Mouse (Mus musculus): ENCODE results near the gene Krtap12-1. TPM values are rescaled to one million over a fixed set of nuclear protein-coding genes. Genes with fewer than 3 reads are reported as not detected.
"Not testable (repeated sequence)": the region's sequence is repeated elsewhere in the genome, so short reads cannot be mapped to it uniquely, and the experiment has no call there.

Gene Krtap12-1
- not detected for total RNA-seq (2021)
- long read RNA-seq, experiment 1, result 0 reads
- long read RNA-seq, experiment 2, result 0 reads

- not testable (repeated sequence) for DNase-seq
Observed at GRCm38 (mm10) chr10:77720299-77720698, at the start of gene Krtap12-1. TSS of gene Krtap12-1 (plus strand) at chr10:77720599.

- no peak for DNase-seq
Observed at GRCm38 (mm10) chr10:77670710-77671109, 49.7 kb upstream of the Krtap12-1 start.

DNA sequence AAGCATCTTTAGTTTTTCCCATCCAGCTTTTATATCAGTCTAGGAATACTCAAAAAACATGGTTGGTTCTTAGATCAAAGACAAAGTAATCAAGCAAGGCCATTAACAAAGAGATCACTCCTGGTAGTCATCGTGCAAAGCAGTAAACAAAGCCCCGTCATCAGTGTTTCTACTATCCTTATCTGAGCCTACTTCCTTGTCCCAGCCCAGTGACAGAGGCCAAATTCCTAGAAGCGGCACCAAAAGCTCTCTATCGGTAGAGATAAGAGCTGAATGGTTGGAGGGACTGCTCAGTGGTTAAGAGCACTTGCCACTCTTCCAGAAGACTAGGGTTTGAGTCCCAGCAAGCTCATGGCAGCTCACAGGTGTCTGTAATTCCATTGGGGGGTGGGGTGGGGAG, 48.9 kb upstream of the Krtap12-1 start:
- no peak for DNase-seq

GRCm38 (mm10) chr10:77673765-77674164, 46.6 kb upstream of the Krtap12-1 start:
- DNase-seq, result no peak

- DNase-seq, result no peak
Observed at GRCm38 (mm10) chr10:77677562-77677961, 42.8 kb upstream of the Krtap12-1 start.

DNA sequence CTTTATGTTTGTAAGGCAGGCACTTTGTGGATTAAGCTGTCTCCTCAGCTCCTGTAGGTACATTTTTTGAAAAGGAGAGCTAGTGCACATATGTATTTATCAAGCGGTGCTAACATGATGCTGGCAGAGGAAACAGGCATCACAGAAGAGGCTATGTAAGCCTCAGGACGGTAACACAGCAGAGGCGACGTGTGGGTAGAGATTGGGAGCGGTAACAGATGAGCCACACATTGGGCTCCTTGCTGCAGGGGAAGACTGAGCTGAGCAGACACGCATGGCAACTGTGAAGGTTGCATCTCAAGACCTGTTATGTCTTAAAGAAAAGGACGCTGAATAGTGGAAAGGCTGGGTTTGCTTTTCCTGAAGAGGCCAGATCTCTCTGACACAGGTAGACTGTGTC, 37.4 kb upstream of the Krtap12-1 start:
- DNase-seq, result no peak

DNA sequence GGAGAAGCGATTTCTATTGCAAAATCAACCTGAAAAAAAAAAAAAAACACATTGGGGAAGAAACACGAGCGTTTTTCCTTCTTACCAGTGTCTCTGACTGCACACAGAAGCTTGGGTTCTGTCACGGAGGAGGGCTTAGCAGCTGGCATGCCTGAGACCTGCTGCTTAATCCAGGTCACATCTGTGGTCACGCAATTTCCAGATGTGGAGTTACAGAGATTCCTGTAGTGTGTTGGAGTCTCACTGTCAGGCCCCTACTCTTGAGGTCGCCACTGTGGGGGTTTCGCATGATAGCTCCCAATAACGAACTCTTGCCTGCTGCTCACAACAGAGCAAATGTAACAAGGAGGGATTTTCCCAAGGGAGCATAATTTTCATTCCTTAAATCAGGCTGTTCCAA, 36.2 kb upstream of the Krtap12-1 start:
- DNase-seq, result no peak

- peak in 1 of 2 experiments; percentile 9 for DNase-seq
Observed at GRCm38 (mm10) chr10:77685895-77686664, 34.3 kb upstream of the Krtap12-1 start, which contains the start of gene Tspear. TSS of gene Tspear (plus strand) at chr10:77686569.

- DNase-seq, result no peak
Observed at GRCm38 (mm10) chr10:77687021-77687420, 33.4 kb upstream of the Krtap12-1 start.

GRCm38 (mm10) chr10:77690356-77690807, 30.0 kb upstream of the Krtap12-1 start, which contains the start of gene Gm19402:
TSS of gene Gm19402 (minus strand) at chr10:77690757.
- not testable (repeated sequence) for DNase-seq

GRCm38 (mm10) chr10:77697133-77697532, 23.3 kb upstream of the Krtap12-1 start, which contains the start of gene Gm9508:
TSS of gene Gm9508 (minus strand) at chr10:77697233.
- DNase-seq, result no peak

GRCm38 (mm10) chr10:77706326-77706725, 14.1 kb upstream of the Krtap12-1 start, which contains the start of gene Gm10272:
TSS of gene Gm10272 (plus strand) at chr10:77706626.
- DNase-seq, result no peak

- no peak for DNase-seq
Observed at GRCm38 (mm10) chr10:77709831-77710230, 10.6 kb upstream of the Krtap12-1 start.

DNA sequence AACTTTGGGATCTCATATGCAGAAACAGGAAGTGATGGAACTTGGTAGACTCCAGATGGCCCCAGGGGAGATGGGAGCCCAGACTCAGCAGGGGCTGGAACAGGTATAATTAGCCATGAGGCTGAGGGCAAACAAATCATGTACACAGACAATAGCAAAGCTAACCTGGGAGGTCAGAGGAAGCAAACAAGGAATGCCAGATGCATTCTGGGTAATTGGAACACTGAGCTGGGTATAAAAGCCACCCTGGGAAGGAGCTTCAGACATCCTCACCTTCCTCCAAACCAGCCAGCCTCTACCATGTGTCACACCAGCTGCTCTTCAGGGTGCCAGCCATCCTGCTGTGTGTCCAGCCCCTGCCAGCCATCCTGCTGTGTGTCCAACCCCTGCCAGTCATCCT, 9.2 kb upstream of the Krtap12-1 start, which contains the start of gene Gm10024:
Gene Gm10024 (plus strand): TSS at position 301 of the 400 bp plus-strand sequence.
- not testable (repeated sequence) for DNase-seq

- DNase-seq, result no peak
Observed at GRCm38 (mm10) chr10:77713734-77714133, 6.7 kb upstream of the Krtap12-1 start.

- DNase-seq, result no peak
Observed at GRCm38 (mm10) chr10:77715507-77715906, 4.9 kb upstream of the Krtap12-1 start, which contains the start of gene Gm10142. TSS of gene Gm10142 (plus strand) at chr10:77715807.

DNA sequence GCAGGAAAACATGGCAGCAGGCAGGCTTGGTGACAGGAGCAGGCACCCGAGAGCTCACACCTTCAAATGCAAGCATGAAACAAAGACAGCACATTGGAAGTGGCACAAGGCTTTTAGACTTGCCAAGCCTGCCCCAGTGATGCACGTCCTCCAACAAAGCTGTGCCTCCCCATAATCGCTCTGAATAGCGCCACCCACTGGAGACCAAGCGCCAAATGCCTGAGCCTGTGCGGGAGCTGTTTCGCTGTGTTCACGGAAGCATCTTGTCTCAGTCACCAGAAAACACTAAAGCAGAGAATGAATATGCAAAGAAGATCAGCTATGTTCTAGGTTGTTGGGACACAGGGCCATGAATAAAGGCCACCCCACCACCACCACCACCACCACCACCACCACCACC, 4.5 kb downstream of the Krtap12-1 start:
- no peak for DNase-seq

GRCm38 (mm10) chr10:77726186-77726585, 5.8 kb downstream of the Krtap12-1 start, which contains the start of gene Gm10100:
TSS of gene Gm10100 (plus strand) at chr10:77726486.
- DNase-seq, result no peak

- DNase-seq, result no peak
Observed at GRCm38 (mm10) chr10:77728280-77728679, 7.9 kb downstream of the Krtap12-1 start.

- peak; percentile 12 to 43 for DNase-seq
Observed at GRCm38 (mm10) chr10:77729241-77729640, 8.8 kb downstream of the Krtap12-1 start.

DNA sequence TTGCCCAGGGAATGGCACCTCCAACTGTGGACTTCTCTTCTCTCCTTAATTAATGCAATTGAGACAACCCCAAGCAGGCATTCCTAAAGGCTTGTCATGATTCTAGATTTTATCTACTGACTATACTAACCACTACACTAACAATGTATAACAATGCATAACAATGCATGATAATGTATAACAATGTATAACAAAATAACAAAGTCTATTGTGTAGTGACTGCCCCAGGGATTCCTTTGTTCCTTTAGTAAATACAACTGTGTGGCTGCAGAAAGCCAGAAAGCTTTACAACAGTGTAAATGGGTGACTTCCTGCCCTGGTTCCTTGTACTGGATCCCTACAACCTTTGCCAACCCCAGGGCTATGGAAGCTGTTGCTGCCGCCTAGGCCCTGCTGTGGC, 15.5 kb downstream of the Krtap12-1 start:
- no peak for DNase-seq

- no peak for DNase-seq
Observed at GRCm38 (mm10) chr10:77738929-77739328, 18.5 kb downstream of the Krtap12-1 start.

Measured in adrenal gland, postnatal 36 days (tissue).